Mouse (Mus musculus) olfactory bulb, adult 2 months (tissue): ENCODE data around the gene Fam19a5.

Experiments
- CTCF ChIP-seq: fragments of 200-500 bp; IDR thresholded peaks from 2 replicates; pipeline ENCODE4 v1.5.1; 2012; ENCODE audit warnings: low read depth, mild to moderate bottlenecking, low read length, moderate library complexity; ENCODE audit not compliant: insufficient read depth
- POLR2A ChIP-seq: fragments of 200-500 bp; IDR thresholded peaks from 2 replicates; pipeline ENCODE4 v1.6.1; 2012; ENCODE audit warnings: mild to moderate bottlenecking, low read depth, low read length, moderate library complexity; ENCODE audit not compliant: insufficient read depth

- TF ChIP-seq CTCF (no peak), POLR2A (no peak)
These were observed 22.2 kb downstream of the Fam19a5 start for GRCm38 (mm10) chr15:87566040-87566929.
